Mouse (Mus musculus) spleen, postnatal 14 days (tissue): ENCODE measurements around the gene Cyp26a1.

Source experiments
- DNase-seq, 2 experiments: peaks; one replicate each; pipeline ENCODE4 v3.0.0; 2021 to 2022; ENCODE audit warnings: low spot score in 2 of 2

Cyp26a1 gene

GRCm38 (mm10) chr19:37697651-37698272 lies at the start of gene Cyp26a1:
Cyp26a1 (plus strand) TSS chr19:37697798.
- no peak for DNase-seq

GRCm38 (mm10) chr19:37647994-37648393 lies 49.6 kb upstream of the Cyp26a1 start:
- no peak for DNase-seq

- no peak for DNase-seq
These were observed 47.1 kb upstream of the Cyp26a1 start for GRCm38 (mm10) chr19:37650526-37650925.

GRCm38 (mm10) chr19:37654012-37654411 lies 43.6 kb upstream of the Cyp26a1 start:
- no peak for DNase-seq

GRCm38 (mm10) chr19:37656441-37656840 lies 41.2 kb upstream of the Cyp26a1 start:
- no peak for DNase-seq

- no peak for DNase-seq
These were observed 32.3 kb upstream of the Cyp26a1 start for GRCm38 (mm10) chr19:37665256-37665655.

GRCm38 (mm10) chr19:37667855-37668594 lies 29.6 kb upstream of the Cyp26a1 start:
- DNase-seq = no peak

- DNase-seq = no peak
These were observed 28.9 kb upstream of the Cyp26a1 start for GRCm38 (mm10) chr19:37668657-37669056.

- DNase-seq = no peak
These were observed 28.1 kb upstream of the Cyp26a1 start for GRCm38 (mm10) chr19:37669486-37669885.

GRCm38 (mm10) chr19:37673393-37673792 lies 24.2 kb upstream of the Cyp26a1 start:
- no peak for DNase-seq

GRCm38 (mm10) chr19:37685281-37685680 lies 12.3 kb upstream of the Cyp26a1 start, which contains the start of gene Cyp26c1:
Cyp26c1 (plus strand) TSS chr19:37685581.
- no peak for DNase-seq

- no peak for DNase-seq
These were observed 11.3 kb upstream of the Cyp26a1 start for GRCm38 (mm10) chr19:37686347-37686746.

GRCm38 (mm10) chr19:37686941-37687850 lies 10.4 kb upstream of the Cyp26a1 start:
- DNase-seq = no peak

GRCm38 (mm10) chr19:37689478-37689877 lies 8.1 kb upstream of the Cyp26a1 start:
- no peak for DNase-seq

GRCm38 (mm10) chr19:37690716-37691115 lies 6.9 kb upstream of the Cyp26a1 start:
- no peak for DNase-seq

- no peak for DNase-seq
These were observed 4.7 kb upstream of the Cyp26a1 start for GRCm38 (mm10) chr19:37692879-37693278.

GRCm38 (mm10) chr19:37695146-37695545 lies 2.5 kb upstream of the Cyp26a1 start:
- no peak for DNase-seq

- DNase-seq = no peak
These were observed 1.6 kb upstream of the Cyp26a1 start for GRCm38 (mm10) chr19:37695762-37696602.

- DNase-seq = no peak
These were observed 829 bp upstream of the Cyp26a1 start for GRCm38 (mm10) chr19:37696603-37697334.

GRCm38 (mm10) chr19:37697335-37697636 lies 312 bp upstream of the Cyp26a1 start:
- DNase-seq = no peak
